Mouse (Mus musculus): Measurements from ENCODE around the gene Mapk12.

DNA sequence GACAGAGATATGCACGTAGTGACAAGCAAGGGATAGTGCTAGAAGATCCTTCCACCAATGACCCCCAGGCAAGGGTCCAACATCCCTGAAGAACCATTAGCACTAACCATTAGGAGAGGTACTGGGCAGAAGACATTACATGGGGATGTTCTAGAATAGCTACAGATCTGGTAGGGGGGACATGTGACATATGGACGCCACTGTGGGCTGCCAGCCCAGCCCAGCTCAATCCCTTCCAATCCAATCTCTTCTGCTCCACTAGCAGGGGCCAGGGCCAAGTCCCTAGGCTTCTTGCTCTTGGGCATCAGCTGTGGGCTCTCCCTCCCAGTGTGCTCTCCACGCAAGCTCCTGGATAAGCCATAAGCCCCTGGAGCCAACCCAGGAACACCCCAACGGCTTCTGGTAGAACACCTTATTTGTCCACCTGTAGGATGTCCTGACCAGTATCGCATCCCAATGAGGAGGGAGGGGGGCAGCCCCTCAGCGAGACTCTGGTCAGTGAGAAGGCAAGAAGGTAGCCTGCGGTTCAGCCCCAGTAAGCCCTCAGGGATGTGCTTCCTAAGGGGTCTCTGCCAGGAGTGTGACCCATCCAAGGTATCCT is 37.9 kb upstream of the Mapk12 start:
- TF ChIP-seq POLR2A (IDR thresholded peaks at IDR 0.05; ENCODE audit: borderline replicate concordance, control insufficient read depth, low read depth, low read length): no peak
- no peak for TF ChIP-seq CTCF (IDR thresholded peaks at IDR 0.05; ENCODE audit: control insufficient read depth, insufficient read depth, low read length)
